Mouse (Mus musculus): ENCODE measurements around the gene Gpatch2.

Gpatch2 gene

DNA sequence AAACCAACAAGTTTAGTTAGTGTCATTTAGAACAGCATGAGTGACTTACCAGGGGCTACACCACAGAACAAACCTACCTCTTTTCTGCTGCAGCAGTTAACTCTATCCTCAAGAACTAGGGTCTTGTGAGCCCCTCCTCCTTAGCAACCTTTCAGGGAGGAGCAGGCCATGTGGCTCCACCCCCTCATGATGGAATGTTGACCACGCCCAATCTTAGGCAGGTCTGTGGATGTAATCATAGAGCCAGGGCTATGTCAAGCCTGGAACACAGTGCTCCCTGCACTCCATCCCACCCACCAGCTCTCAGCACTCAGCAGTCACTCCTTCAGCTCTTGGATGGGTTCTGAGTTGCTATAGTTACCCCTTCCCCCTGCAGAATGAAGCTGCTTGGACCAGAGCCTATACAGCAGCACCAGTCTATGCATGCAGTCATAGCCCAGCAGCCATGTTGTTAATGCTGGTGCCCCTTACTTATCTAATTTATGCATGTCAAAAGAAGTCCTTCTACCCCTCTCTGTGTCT lies 35.5 kb downstream of the Gpatch2 start:
- no peak for DNase-seq

DNA sequence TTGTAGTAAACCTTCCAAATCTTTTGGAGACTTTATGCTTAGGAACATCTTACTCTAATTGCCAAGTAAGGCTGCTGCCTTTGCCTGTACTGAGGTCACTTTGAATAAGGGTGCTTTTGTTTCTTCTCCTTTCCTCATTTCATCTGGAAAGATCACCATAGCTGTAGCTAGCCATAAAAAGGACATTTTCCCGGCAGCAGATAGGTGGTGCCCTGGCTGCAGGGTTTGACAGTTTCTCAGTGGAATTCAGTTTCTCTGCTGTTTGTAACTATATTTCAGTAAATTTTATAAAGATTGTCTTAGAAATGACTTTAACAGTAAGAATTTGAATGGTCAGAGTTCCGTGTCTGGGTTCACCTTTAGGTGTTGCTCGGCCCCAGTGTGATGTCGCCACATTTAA lies 43.4 kb downstream of the Gpatch2 start:
- DNase-seq, result no peak

DNA sequence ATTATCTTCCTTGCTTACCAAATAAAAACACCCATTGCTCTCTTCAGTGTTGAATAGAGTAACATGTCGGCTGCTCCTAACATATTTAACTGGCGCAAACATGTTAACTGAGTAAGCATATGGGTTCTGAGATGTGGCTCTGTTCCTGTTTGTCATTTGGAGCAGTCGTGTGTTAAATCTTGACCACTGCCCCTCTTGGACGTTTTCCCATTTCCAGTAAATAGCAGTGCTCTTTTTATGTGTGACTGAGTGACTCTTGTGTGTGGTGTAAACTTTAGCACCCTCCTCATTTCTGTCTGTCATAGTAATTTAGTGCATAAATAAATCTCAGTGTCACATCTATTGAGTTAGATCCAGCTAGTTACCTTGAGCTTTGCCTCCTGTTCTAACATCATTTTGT lies 52.3 kb downstream of the Gpatch2 start:
- DNase-seq, result no peak

DNA sequence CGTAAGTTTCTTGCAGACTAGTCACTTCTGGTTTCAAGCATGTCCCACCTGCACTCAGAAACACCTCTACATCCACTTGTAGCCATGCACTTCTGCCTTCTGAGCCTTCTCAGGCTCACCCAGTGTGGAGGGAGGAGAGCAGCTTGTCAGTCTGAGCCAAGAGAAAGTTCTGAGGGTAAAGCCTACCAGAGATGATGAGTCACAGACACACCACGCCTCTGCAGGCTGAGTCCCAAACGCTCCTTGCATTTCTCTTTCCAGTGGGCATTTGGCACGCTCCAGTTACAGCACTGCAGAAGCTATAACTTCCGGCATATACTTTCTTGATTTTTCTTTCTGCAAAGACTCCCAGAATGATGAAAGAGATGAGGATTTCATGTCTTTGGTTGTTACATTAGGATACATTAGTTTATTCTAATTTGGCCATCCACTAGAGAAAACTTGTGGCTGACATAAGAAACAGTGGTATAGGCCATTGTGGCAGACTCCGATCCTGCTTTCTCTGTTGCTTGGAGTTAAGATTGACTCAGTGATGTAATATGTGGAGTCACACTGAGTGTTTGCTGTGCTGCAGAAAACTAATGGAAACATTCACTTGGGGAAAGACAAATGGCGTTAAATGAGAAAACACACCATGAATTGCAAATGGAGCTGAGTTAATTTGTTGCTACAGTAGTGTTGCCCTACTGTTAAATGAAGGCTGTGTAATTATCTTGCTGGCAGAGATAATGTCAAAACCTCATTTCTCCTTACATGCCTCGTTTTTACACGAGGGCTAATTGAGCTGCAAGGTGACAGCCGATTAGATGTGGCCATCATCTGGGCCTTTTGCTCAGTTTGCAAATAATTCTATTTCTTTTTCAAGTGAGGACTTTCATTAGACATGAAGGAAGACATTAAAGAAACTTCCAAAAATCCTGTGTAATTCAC lies 55.3 kb downstream of the Gpatch2 start:
- no peak for DNase-seq

DNA sequence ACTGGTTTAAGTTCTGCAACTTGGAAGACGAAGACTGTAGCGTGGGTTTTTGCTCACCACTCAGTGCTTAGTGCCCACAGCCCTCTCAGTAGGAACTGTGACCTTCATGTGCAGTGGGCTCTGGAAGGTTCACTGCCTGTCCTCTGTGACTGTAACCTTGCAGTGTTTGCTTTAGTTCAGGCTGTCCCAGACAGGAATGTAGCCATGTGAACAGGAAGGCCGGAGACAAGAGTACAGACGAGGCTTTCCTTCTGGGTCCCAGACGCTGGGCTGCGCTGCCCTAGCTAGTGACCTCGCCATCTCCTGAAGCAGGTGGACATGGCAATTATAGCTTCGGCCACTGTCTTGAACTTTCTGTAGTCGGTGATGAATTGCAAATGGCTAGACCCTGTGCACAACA lies 62.0 kb downstream of the Gpatch2 start:
- DNase-seq, result no peak

DNA sequence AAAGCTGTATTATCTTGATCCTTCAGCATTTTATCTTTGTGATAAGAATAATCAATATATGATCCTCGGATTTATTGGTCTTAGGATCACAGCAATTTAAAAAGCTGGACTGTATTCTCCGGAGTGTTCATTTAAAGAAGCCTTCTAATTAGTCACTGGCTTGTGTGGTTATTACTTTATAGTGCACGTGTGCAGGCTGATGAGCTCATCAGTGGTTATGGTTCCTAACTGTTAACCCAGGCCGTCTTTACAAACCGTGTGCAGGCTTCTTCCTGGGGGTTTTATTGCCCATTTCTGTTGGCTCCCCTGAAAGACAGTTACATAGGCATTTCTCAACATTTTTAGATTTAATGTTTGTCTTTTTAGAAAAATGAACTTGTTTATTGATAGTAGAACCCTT lies 63.2 kb downstream of the Gpatch2 start:
- DNase-seq, result no peak

DNA sequence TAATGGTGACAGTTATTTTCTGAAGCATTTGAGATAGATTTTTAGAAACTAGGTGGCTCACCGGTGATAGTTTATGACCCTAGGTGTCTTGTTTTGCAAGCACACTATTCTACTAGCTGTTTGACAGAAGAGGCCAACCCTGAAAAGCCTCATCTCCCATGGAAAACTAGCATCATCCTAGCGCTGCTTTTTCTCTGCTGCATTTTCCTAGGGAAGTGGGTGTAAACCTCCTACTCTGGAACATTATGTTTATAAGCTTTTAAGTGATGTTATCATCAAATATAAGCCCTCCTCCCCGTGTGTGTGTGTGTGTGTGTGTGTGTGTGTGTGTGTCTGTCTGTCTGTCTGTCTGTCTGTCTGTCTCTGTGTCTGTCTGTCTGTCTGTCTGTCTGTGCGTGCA lies 64.5 kb downstream of the Gpatch2 start:
- DNase-seq, result no peak

DNA sequence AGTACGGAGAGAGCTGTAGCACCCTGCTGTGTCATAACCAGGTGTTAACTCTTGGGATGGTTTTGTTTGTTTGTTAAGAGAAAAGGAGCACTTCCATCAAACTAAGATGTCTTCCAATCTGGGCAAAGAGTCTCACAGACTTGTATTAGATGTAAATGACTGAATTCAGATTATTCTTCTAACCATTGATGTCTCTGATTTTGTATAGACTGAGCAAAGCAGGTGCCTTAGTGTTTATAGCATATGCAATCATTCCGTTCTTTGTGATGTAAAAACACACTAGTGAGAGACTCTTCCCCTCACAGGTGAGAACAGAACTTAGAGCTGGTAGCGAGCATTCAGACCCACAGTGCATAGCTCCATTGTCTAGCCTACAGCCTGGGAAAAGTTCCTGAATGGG lies 67.0 kb downstream of the Gpatch2 start:
- no peak for DNase-seq

DNA sequence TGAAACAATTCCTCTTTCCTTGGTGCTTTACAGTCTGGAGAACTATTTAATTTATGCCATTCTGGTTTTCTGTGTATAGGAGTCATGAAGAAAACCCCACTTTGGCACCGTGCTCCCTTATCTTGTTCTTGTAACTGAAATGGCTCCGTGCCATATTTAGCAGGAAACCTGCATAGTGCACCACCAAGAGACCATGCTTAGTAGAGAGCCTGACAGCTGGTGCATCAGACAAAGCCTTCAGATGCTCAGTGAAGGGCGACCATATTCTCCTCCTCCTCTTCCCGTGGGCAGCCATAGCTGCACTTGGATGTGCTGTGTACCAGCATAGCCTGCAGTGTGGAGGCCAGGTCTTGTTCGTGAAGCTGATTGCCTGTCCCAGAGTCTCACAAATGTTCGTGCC lies 67.5 kb downstream of the Gpatch2 start:
- DNase-seq, result no peak

DNA sequence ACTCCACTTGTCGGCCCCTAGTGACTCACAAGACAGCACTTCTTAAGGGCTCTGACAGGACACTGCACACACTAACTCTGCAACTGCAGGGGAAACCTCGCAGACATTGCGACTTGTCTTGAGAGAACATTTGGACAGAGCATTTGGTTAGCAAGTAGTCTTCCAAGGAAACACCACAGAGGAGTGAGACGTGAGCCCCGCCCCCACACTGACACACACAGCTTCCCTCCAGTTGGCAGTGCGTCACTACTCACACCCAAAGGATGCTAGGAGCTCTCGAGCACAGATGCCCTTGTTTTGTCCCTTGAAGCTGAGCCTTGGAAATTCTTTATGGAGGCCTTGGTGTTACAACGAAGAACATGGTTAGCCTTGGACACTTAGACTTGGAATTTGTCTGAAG lies 70.4 kb downstream of the Gpatch2 start:
- DNase-seq, result no peak

DNA sequence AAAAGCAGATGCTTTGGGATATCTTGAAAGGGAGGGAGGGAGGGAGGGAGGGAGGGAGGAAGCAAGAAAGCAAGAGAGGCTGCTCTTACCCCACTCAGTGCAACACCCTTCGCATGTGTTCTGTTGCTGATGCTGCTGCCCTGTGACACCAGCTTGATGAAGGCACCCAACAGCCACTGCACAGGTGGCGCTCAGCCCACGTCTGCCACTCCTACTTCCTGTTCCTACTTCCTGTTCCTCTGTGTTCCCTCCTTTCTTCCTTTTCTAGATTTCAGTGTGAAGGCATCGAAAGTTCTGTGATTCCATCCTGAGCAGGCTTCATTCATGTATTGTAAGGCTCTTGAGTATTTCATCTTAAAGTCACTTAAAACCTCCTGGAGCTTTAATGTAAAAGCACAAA lies 71.1 kb downstream of the Gpatch2 start:
- DNase-seq, result no peak

DNA sequence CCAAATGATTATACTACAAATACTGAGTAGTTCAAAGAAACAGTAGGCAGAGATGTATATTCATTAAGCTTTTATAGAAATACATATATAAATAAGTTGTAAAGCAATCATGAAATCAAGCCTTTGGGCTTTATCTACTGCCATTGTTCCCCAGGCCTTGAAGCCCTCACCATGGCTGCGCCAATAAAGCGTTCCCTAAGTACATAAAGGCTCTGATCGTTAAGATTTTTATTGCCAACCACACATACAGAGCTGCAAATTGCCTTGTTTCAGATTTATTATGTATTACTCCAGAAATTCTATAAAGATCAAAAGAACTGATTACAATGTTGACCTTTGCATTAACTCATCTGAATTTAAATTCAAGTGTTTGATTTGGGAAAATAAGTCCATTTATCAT lies 71.6 kb downstream of the Gpatch2 start:
- no peak for DNase-seq

DNA sequence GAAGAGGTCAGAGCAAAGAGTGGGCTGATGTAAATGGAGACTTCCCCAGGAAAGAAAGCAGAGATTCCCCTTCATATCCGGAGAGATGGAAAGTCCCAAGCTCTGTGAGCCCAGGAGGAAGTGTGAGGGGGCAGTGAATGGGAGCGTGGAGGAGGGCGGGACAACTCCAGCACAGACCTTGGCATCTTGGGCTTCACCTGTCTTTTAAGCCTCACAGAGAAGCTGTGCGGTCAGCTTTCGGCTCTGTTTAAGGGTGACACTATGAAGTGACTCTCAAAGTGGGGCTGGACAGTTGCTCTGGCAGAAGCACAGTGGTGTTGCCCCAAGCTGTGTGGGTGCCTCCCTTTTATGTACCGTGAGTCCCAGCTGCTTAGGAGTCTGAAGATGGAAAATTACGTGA lies 74.9 kb downstream of the Gpatch2 start:
- no peak for DNase-seq

DNA sequence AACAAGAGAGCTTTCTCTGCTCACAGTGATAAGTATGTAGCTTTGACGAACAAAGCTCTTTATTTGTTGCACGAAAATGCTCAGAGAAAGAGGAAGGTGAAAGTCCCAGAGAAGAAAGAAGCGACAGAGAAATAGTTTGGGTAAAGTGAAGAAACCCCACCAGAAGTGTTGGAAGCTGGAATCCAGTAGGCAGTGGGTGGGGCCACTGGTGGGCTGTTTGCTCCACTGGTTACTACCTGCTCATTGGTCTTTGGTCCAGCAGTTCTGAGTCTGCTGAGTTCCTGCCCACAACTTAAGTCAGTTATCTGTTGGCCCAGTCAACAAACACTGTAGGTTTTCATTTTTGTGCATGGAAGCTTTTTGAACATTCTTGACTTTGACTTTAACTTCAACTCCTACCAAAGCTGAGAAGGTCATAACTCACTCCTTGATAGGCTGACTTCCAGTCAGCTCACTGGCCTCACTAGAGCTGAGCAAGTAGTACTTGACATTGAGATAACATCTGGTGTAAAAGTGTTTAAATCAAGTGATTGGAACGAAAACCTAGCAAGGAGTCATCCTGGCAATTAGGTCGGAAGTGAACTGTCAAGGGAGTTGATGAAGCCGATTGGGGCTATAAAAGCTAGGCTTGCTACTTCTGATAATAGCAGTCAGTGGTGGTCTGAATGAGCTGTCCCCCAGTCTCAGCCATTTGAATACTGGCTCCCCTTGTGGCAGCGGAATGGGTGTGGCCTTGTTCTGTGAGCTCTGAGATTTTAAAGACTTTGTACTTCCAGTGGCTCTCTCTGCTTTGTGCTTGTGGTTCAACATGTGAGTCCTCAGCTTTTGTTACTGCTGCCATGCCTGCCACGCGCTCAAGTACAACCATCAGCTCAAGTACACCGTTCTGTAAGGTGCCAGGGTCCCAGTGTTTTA lies 76.4 kb downstream of the Gpatch2 start:
- no peak for DNase-seq

DNA sequence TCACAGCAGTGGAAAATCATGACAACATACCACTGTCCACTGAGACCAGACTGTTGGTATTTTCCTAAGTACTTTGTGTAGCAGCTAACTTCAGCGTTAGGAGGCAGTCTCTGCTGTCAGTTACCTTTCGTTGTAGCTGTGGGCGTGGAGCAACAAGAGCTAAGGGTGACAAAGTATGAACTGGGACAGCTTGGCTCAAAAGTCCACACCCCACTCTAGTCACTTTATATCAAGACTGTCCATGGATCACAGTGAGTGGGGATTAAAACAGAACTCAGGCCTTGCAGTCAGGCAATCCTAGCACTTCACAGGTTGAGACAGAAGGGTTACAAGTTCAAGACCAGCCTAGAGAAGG lies 77.1 kb downstream of the Gpatch2 start:
- no peak for DNase-seq

DNA sequence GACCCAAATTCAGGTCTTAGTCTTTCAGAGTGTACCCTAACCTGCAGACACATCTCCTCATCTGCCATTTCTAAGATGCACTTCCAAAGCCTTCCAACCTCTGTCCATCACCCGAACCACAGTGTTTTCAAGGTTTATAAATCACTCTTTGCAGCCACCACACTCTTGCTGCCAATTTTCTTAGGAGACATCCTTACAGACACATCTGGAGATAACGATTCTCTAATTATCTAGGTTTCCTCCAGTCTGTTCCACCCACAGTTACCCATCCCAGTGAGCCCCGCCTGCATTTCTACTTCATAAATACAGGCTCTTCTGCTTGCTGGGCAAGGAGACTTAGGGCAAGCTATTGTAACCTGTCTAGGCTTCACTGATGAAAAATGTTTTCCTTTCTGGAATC lies 77.9 kb downstream of the Gpatch2 start:
- no peak for DNase-seq

DNA sequence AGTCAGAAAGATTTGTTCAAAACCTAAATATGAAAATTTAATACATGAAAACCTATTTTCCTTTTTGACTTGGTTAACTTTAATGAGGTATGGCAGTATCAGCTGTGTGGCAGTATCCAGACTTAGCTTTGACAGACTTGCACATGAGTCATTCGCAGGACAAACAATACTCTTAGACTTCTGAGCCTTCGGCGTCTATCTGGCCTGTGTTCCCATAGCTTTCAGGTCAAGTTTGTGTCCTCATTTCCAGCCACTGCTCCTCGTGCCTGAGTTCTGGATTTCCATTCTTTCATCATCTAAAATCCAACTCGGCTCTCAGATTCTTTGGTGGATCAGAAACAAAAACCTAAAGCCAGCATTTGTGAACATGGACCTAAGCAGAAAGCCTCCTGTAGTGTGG lies 79.2 kb downstream of the Gpatch2 start:
- DNase-seq, result no peak

DNA sequence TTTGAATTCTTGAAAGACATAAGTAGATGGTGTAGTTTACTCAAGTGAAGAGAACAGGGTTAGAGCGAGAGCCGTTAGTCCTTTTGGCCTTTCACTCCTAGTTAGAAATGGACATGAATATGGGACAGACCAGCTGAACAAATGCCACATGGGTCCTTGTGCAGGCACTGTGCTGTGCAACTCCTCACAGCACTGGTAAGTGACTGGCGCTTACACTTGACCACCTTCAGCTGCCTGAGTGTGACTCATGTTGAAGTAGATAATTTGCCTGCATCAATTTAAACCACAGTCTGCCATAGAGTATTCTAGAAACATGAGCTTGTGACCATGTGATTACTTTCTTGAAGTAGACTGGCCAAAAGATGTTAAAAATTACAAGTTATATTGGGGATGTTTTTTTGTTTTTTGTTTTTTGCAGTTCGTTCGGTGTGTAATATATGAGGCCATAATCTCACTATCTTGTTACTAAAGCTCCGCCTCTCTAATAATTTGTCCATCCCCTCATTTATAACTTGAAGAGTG lies 79.8 kb downstream of the Gpatch2 start:
- no peak for DNase-seq

DNA sequence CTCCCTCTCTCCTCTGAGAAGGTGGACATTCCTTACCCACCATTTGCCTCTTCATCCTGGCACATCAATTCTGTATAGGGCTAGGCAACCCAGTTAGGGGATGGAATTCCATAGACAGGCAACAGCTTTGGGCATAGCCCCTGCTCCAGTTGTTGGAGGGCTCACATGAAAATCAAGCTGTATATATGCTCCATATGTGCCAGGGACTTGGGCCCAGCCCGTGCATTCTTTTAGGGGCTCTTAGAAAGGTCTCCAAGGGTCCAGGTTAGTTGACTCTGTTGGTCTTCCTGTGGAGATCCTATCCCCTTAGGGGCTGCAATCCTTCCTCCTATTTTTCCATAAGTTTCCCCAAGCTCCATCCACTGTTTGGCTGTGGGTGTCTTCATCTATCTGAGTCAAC lies 80.4 kb downstream of the Gpatch2 start:
- DNase-seq, result no peak

DNA sequence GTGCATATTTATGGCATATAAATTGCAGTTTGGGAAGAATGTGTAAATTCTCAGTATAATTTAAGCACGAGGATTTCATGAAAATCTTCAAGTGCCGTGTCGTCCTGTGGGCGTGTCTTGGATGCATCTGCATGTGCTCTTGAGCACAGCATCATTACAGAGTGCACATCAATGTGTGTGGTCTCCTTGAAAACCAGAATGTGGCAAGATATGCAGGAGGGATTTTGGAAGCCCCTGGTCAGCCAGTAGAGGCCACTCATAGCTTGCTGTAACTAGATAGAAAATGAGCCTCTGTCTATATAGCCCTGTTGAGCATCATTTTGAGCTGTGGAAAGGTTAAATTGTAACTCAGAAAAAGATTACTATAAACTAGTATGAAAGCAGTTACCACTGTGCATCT lies 83.9 kb downstream of the Gpatch2 start:
- DNase-seq, result no peak

DNA sequence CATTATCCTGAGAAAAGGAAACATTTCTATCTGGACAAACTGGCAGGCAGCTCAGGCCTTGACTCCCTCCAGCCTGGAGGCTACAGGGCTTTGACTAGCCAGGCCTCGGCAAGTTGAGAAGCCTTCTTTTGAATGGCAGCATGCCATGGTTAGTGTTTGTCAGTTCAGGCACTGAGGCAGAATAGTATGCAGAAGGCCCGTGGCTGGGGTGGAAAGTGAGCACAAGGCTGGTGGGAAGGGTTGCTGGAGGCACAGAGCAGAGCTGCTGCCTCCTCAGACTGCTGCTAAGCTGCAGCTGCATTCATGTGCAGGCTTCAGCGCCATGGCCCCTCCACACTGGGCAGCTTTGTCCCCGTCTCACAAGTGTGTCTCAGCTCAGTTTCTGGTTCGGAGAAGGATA lies 85.3 kb downstream of the Gpatch2 start:
- DNase-seq, result no peak

DNA sequence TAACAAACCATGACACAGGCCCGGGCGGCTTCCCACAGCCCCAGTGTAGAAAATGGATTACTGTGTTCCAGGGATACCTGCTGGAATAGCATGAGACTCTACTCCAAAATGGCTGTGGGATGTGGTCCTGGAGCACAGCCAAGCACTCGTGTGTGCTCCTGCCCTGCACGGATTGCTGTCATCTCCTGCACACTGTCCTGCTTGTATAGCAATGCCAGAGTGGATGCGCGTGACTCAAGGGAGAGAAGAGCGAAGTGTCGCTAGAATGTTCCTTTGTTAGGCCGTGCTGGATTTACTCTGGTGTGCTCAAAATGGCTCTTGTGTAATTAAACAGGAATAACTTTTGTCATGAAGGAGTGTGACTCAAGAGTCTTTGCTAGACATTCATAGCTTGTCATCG lies 87.9 kb downstream of the Gpatch2 start:
- no peak for DNase-seq

DNA sequence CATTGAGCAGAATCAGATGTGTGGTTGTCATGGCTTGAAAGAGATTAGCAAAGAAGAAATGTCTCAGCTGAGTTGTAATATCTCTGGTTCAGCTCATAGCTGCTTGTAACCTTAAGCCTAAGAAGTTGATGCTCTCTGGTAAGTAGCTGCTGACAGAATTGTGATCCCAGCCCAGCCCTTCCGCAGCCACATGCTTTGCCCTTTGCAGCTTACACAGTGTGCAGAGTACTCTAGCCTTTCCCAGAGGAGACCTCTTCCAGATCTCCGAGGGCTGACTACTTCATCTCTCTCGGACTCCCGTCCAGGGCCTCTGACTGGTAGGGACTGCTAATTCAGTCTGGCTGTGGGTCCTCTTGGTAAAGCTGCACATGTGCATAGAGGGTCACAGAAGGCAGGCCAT lies 92.0 kb downstream of the Gpatch2 start:
- DNase-seq, result no peak

DNA sequence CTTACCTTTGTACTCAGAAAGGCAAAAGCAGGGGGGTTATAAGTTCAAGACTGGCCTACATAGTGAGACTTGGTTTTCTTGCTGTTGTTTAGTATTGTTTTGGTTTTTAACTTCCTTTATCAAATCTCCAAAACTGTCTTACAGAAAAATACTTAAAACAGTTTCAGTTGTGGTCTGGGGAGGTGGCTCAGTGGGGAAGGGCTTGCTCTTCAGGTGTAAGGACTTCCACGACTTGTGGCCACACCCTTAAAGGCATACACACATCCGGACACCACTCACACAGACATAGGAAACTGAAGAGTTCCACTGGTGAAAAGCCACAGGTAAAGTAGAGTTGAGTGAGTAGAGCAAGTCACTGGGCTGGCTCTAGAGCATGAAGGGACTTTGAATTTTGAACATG lies 93.2 kb downstream of the Gpatch2 start:
- DNase-seq, result no peak

Data from cerebellum, adult 11 months (tissue).